17 mouse cellular contexts compared by ENCODE assay signal in the genomic region with DNA sequence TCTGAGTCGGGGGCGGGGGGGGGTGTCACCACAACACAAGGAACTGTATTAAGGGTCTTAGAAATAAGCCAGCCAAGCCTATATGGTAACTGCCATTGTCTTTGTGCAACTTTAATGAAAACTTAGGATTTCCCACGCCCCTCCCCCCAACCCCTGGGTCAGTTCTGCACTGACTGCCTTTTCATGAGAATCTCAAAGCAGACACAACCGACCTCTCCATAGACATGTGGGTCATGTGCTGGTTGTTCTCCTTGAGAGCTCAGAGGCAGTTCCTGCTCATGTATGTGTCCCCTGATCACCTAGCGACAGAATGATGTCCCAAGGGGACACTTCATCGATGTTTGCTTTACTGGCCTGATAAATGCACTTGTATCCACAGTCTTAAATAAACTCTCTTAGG. TPM values are rescaled to one million over a fixed set of nuclear protein-coding genes. Genes with fewer than 3 reads are reported as not detected.
"Had no signal": no experiment of that assay in that cellular context is flagged by ENCODE, and none has a peak within 500 bp of the region (broad histone marks: within the 10 kb centered on the region; RNA-seq: fewer than 3 reads in every experiment).

No protein-coding gene starts in this region.

- DNase-seq: retina, postnatal 1 day; right cerebral cortex, adult 18-20 months; right cerebral cortex, postnatal 14 days; right cerebral cortex, postnatal 25 days; right cerebral cortex, postnatal 4 days; spleen, adult 18-20 months; thymus, adult 18-20 months; thymus, adult 2 months; thymus, postnatal 14 days; thymus, postnatal 25 days; thymus, postnatal 36 days; thymus, postnatal 4 days had no signal

- H3K9ac ChIP-seq: neural tube, embryonic 13.5 days; neural tube, embryonic 15.5 days; stomach, embryonic 15.5 days had no signal

- H3K4me3 ChIP-seq: neural tube, embryonic 13.5 days; neural tube, embryonic 15.5 days; stomach, embryonic 15.5 days had no signal

- H3K36me3 ChIP-seq: neural tube, embryonic 13.5 days; neural tube, embryonic 15.5 days; stomach, embryonic 15.5 days had no signal

- H3K4me1 ChIP-seq: neural tube, embryonic 13.5 days; neural tube, embryonic 15.5 days; stomach, embryonic 15.5 days had no signal

- H3K4me2 ChIP-seq: neural tube, embryonic 13.5 days; neural tube, embryonic 15.5 days; stomach, embryonic 15.5 days had no signal

- H3K27ac ChIP-seq: neural tube, embryonic 13.5 days; neural tube, embryonic 15.5 days; stomach, embryonic 15.5 days; stomach, postnatal 0 days had no signal

- H3K27me3 ChIP-seq: neural tube, embryonic 13.5 days; neural tube, embryonic 15.5 days; stomach, embryonic 15.5 days had no signal

- H3K9me3 ChIP-seq: neural tube, embryonic 15.5 days; stomach, embryonic 15.5 days had no signal

RNA-seq across cellular contexts. Expression of a gene that starts 27.6 kb away (rescaled TPM):
- total RNA-seq: neutrophil, adult 5-6 weeks had no signal
